Mouse (Mus musculus) liver, postnatal 0 days (tissue): ENCODE data around the gene Slc29a1. TPM values are rescaled to one million over a fixed set of nuclear protein-coding genes. Genes with fewer than 3 reads are reported as not detected.
A peak's percentile ranks its signal among the peaks of the same experiment; 100 is the strongest.
"Not testable (repeated sequence)": the region's sequence is repeated elsewhere in the genome, so short reads cannot be mapped to it uniquely, and the experiment has no call there.

Source experiments
- ATAC-seq: fragments of 200-750 bp; cut with Nextera tagmentation; 2 replicates; pipeline ENCODE4 v1.8.0; 2017; ENCODE audit warnings: mild to moderate bottlenecking, moderate library complexity
- DNase-seq: peaks from one replicate; pipeline ENCODE4 v3.0.0-alpha.2; 2016
- H3K27ac ChIP-seq: fragments of 300-500 bp; sonication (generic); 2 replicates; pipeline ENCODE4 v1.5.1; 2014; ENCODE audit warnings: antibody characterized with exemption, moderate library complexity, mild to moderate bottlenecking, low read depth
- H3K27me3 ChIP-seq: fragments of 300-500 bp; sonication (generic); 2 replicates; pipeline ENCODE4 v1.6.1; 2014; ENCODE audit warnings: low read length, control low read depth, mixed read lengths; ENCODE audit not compliant: insufficient read depth
- H3K36me3 ChIP-seq: fragments of 300-500 bp; sonication (generic); replicated peaks from 2 replicates; pipeline ENCODE4 v1.6.1; 2014; ENCODE audit warnings: mild to moderate bottlenecking, control low read depth, low read length, moderate library complexity, mixed read lengths; ENCODE audit not compliant: insufficient read depth
- H3K4me1 ChIP-seq: fragments of 300-500 bp; sonication (generic); 2 replicates; pipeline ENCODE4 v1.6.1; 2014; ENCODE audit warnings: antibody characterized with exemption, mild to moderate bottlenecking, control low read depth; ENCODE audit not compliant: insufficient read depth
- H3K4me2 ChIP-seq: fragments of 300-500 bp; sonication (generic); 2 replicates; pipeline ENCODE4 v1.6.1; 2014; ENCODE audit warnings: low read depth, mild to moderate bottlenecking, low read length, moderate library complexity, mixed read lengths
- H3K4me3 ChIP-seq: fragments of 300-500 bp; sonication (generic); 2 replicates; pipeline ENCODE4 v1.5.1; 2014; ENCODE audit warnings: low read depth, low read length
- H3K9ac ChIP-seq: fragments of 300-500 bp; sonication (generic); replicated peaks from 2 replicates; pipeline ENCODE4 v1.6.1; 2014; ENCODE audit warnings: mild to moderate bottlenecking, moderate library complexity
- H3K9me3 ChIP-seq: fragments of 300-500 bp; sonication (generic); 2 replicates; pipeline ENCODE4 v1.6.1; 2016; ENCODE audit warnings: mild to moderate bottlenecking, control low read depth, low read length, mixed read lengths
- CTCF ChIP-seq: sonication (generic); IDR thresholded peaks from 2 replicates; pipeline ENCODE4 v1.5.1; 2016; ENCODE audit warnings: antibody characterized with exemption, low read depth
- EP300 ChIP-seq: IDR thresholded peaks from 2 replicates; pipeline ENCODE4 v1.6.1; 2016; ENCODE audit warnings: antibody characterized with exemption, low read depth, mild to moderate bottlenecking
- WGBS: fragments of 180-500 bp; shearing (Covaris S2); extraction: QIAGEN DNeasy Blood & Tissue Kit; methylation state at CpG from one replicate; pipeline ENCODE4 v1.1.7; 2014; ENCODE audit not compliant: insufficient replicate concordance; 5-methylcytosine and 5-hydroxymethylcytosine counted together
- polyA plus RNA-seq: library from polyadenylated mRNA; unstranded; fragments of >200 nt; fragmentation: Nextera tagmentation; extraction: Ambion mirVana; gene quantifications from 2 replicates; pipeline ENCODE4 v1.2.1, GENCODE M21; 2015

Gene Slc29a1
- polyA plus RNA-seq, 1 experiment from 2014 or later, result 91.6 TPM

GRCm38 (mm10) chr17:45626577-45627134, 27.2 kb upstream of the Slc29a1 start:
- WGBS, result 25% methylated on average over 15 of the region's 15 CpGs
- ATAC-seq, result peak; percentile 60
- Histone ChIP-seq H3K9ac (no peak overlapping the region), H3K27me3 (0 out of 2 replicates have a peak, but pooled peaks cover 2% of the 10 kb centered on the region), H3K4me2 (peak overlapping the region; percentile 59), H3K9me3 (no peaks in the 10 kb centered on the region), H3K36me3 (no peaks in the 10 kb centered on the region), H3K4me1 (peaks cover 10% of the 10 kb centered on the region), H3K4me3 (no peak overlapping the region), H3K27ac (no peak overlapping the region)
- peak; percentile 97 for TF ChIP-seq CTCF
- no peak for TF ChIP-seq EP300
- DNase-seq, result peak; percentile 81

- not testable (repeated sequence) for H3K9ac ChIP-seq, H3K27ac ChIP-seq, ATAC-seq, H3K4me2 ChIP-seq, H3K36me3 ChIP-seq, H3K4me3 ChIP-seq, H3K27me3 ChIP-seq, H3K9me3 ChIP-seq, DNase-seq
- peaks cover 18% of the 10 kb centered on the region for H3K4me1 ChIP-seq
- WGBS, result 78% methylated on average over 8 of the region's 8 CpGs
Measured at GRCm38 (mm10) chr17:45623425-45623824, 24.0 kb upstream of the Slc29a1 start.

GRCm38 (mm10) chr17:45619386-45620256, 20.2 kb upstream of the Slc29a1 start:
- Histone ChIP-seq H3K4me1 (peaks cover 18% of the 10 kb centered on the region), H3K36me3 (no peaks in the 10 kb centered on the region), H3K9ac (peak overlapping the region; percentile 57), H3K4me3 (peak overlapping the region; percentile 41), H3K9me3 (no peaks in the 10 kb centered on the region), H3K4me2 (peak overlapping the region; percentile 70), H3K27ac (peak overlapping the region; percentile 89), H3K27me3 (no peaks in the 10 kb centered on the region)
- ATAC-seq (peak; percentile 73), DNase-seq (peak; percentile 38)
- 6% methylated on average over 20 of the region's 20 CpGs for WGBS
- TF ChIP-seq CTCF (no peak), EP300 (no peak)

GRCm38 (mm10) chr17:45618941-45619385, 19.6 kb upstream of the Slc29a1 start:
- Histone ChIP-seq H3K4me2 (peak overlapping the region; percentile 70), H3K36me3 (no peaks in the 10 kb centered on the region), H3K4me1 (peaks cover 18% of the 10 kb centered on the region), H3K27ac (peak overlapping the region; percentile 89), H3K9ac (peak overlapping the region; percentile 57), H3K4me3 (peak overlapping the region; percentile 41), H3K9me3 (no peaks in the 10 kb centered on the region), H3K27me3 (no peaks in the 10 kb centered on the region)
- DNase-seq (peak; percentile 60), ATAC-seq (peak; percentile 73)
- TF ChIP-seq EP300 (no peak), CTCF (no peak)
- 13% methylated on average over 8 of the region's 8 CpGs for WGBS

- TF ChIP-seq CTCF (no peak), EP300 (no peak)
- H3K27me3 ChIP-seq, result no peaks in the 10 kb centered on the region
- no peak overlapping the region for H3K9ac ChIP-seq
- H3K27ac ChIP-seq, result no peak overlapping the region
- no peaks in the 10 kb centered on the region for H3K36me3 ChIP-seq
- DNase-seq, result no peak
- ATAC-seq, result no peak
- H3K4me3 ChIP-seq, result no peak overlapping the region
- 79% methylated on average over 6 of the region's 6 CpGs for WGBS
- no peaks in the 10 kb centered on the region for H3K9me3 ChIP-seq
- no peak overlapping the region for H3K4me2 ChIP-seq
- peaks cover 18% of the 10 kb centered on the region for H3K4me1 ChIP-seq
Measured at GRCm38 (mm10) chr17:45617655-45618054, 18.2 kb upstream of the Slc29a1 start.

- Histone ChIP-seq H3K4me3 (no peak overlapping the region), H3K27ac (no peak overlapping the region), H3K4me2 (no peak overlapping the region), H3K9ac (no peak overlapping the region), H3K9me3 (no peaks in the 10 kb centered on the region), H3K4me1 (peaks cover 18% of the 10 kb centered on the region), H3K36me3 (no peaks in the 10 kb centered on the region), H3K27me3 (no peaks in the 10 kb centered on the region)
- ATAC-seq (no peak), DNase-seq (no peak)
- WGBS, result 80% methylated on average over 3 of the region's 3 CpGs
- no peak for TF ChIP-seq CTCF
- TF ChIP-seq EP300, result no peak
Measured at GRCm38 (mm10) chr17:45616679-45617078, 17.3 kb upstream of the Slc29a1 start.
